Mouse (Mus musculus): ENCODE measurements around the gene Myom3. TPM values are rescaled to one million over a fixed set of nuclear protein-coding genes. Genes with fewer than 3 reads are reported as not detected.

Gene Myom3
- total RNA-seq, 2 experiments from 2014 or later = 0.96 to 1.4 TPM

- H3K4me3 ChIP-seq = no peak overlapping the region
- no peak overlapping the region for H3K27ac ChIP-seq
- TF ChIP-seq CTCF (IDR thresholded peaks at IDR 0.05) = no peak
- intact Hi-C loops (cut with DNase I) = no loop called here
- DNase-seq (ENCODE audit: extremely low spot score in 1 of 2, low spot score in 2 of 2) = no peak
Measured at GRCm38 (mm10) chr4:135739148-135739547, 20.4 kb upstream of the Myom3 start.

GRCm38 (mm10) chr4:135739672-135740071 is 19.8 kb upstream of the Myom3 start:
- DNase-seq (ENCODE audit: extremely low spot score in 1 of 2, low spot score in 2 of 2) = no peak
- no peak for TF ChIP-seq CTCF (IDR thresholded peaks at IDR 0.05)
- intact Hi-C loops (cut with DNase I) = no loop called here
- Histone ChIP-seq H3K27ac (no peak overlapping the region), H3K4me3 (no peak overlapping the region)

- no peak for DNase-seq (ENCODE audit: extremely low spot score in 1 of 2, low spot score in 2 of 2)
- Histone ChIP-seq H3K27ac (no peak overlapping the region), H3K4me3 (no peak overlapping the region)
- intact Hi-C loops (cut with DNase I) = no loop called here
- TF ChIP-seq CTCF (IDR thresholded peaks at IDR 0.05) = no peak
Measured at GRCm38 (mm10) chr4:135743520-135743919, 16.0 kb upstream of the Myom3 start.

GRCm38 (mm10) chr4:135744726-135745448 is 14.6 kb upstream of the Myom3 start:
- TF ChIP-seq CTCF (IDR thresholded peaks at IDR 0.05) = no peak
- H3K27ac ChIP-seq = no peak overlapping the region
- intact Hi-C loops (cut with DNase I) = no loop called here
- H3K4me3 ChIP-seq = no peak overlapping the region
- DNase-seq (ENCODE audit: extremely low spot score in 1 of 2, low spot score in 2 of 2) = no peak

- Histone ChIP-seq H3K27ac (no peak overlapping the region), H3K4me3 (no peak overlapping the region)
- TF ChIP-seq CTCF (IDR thresholded peaks at IDR 0.05) = no peak
- no peak for DNase-seq (ENCODE audit: extremely low spot score in 1 of 2, low spot score in 2 of 2)
- intact Hi-C loops (cut with DNase I) = no loop called here
Measured at GRCm38 (mm10) chr4:135745613-135746012, 13.9 kb upstream of the Myom3 start.

- intact Hi-C loops (cut with DNase I) = no loop called here
- DNase-seq (ENCODE audit: extremely low spot score in 1 of 2, low spot score in 2 of 2) = no peak
- H3K4me3 ChIP-seq = no peak overlapping the region
- no peak; the same call in none of the 2 replicates for TF ChIP-seq CTCF (IDR thresholded peaks at IDR 0.05)
- no peak overlapping the region for H3K27ac ChIP-seq
Measured at GRCm38 (mm10) chr4:135750896-135751295, 8.6 kb upstream of the Myom3 start.

GRCm38 (mm10) chr4:135752106-135752778 is 7.3 kb upstream of the Myom3 start:
- no peak for DNase-seq (ENCODE audit: extremely low spot score in 1 of 2, low spot score in 2 of 2)
- TF ChIP-seq CTCF (IDR thresholded peaks at IDR 0.05) = no peak
- intact Hi-C loops (cut with DNase I) = no loop called here
- Histone ChIP-seq H3K4me3 (no peak overlapping the region), H3K27ac (no peak overlapping the region)

GRCm38 (mm10) chr4:135752779-135753164 is 6.7 kb upstream of the Myom3 start:
- intact Hi-C loops (cut with DNase I) = no loop called here
- no peak for TF ChIP-seq CTCF (IDR thresholded peaks at IDR 0.05)
- Histone ChIP-seq H3K4me3 (no peak overlapping the region), H3K27ac (no peak overlapping the region)
- no peak for DNase-seq (ENCODE audit: extremely low spot score in 1 of 2, low spot score in 2 of 2)

GRCm38 (mm10) chr4:135758331-135758730 is 1.2 kb upstream of the Myom3 start:
- TF ChIP-seq CTCF (IDR thresholded peaks at IDR 0.05) = peak; percentile 18
- intact Hi-C loops (cut with DNase I) = loop anchor here (5.0 kb wide), 1 partner anchor 76 kb away; no protein-coding TSS in a partner anchor
- DNase-seq (ENCODE audit: extremely low spot score in 1 of 2, low spot score in 2 of 2) = no peak
- Histone ChIP-seq H3K4me3 (no peak overlapping the region), H3K27ac (no peak overlapping the region)

- Histone ChIP-seq H3K4me3 (no peak overlapping the region), H3K27ac (no peak overlapping the region)
- TF ChIP-seq CTCF (IDR thresholded peaks at IDR 0.05) = no peak
- intact Hi-C loops (cut with DNase I) = loop anchor here (5.0 kb wide), 1 partner anchor 77 kb away; no protein-coding TSS in a partner anchor
- no peak for DNase-seq (ENCODE audit: extremely low spot score in 1 of 2, low spot score in 2 of 2)
Measured at GRCm38 (mm10) chr4:135758825-135759224, 690 bp upstream of the Myom3 start.

- no peak overlapping the region for H3K27ac ChIP-seq
- intact Hi-C loops (cut with DNase I) = no loop called here
- no peak overlapping the region for H3K4me3 ChIP-seq
- no peak for DNase-seq (ENCODE audit: extremely low spot score in 1 of 2, low spot score in 2 of 2)
- no peak for TF ChIP-seq CTCF (IDR thresholded peaks at IDR 0.05)
Measured at GRCm38 (mm10) chr4:135761048-135761447, 1.5 kb downstream of the Myom3 start.

- intact Hi-C loops (cut with DNase I) = no loop called here
- DNase-seq (ENCODE audit: extremely low spot score in 1 of 2, low spot score in 2 of 2) = no peak
- no peak for TF ChIP-seq CTCF (IDR thresholded peaks at IDR 0.05)
- H3K27ac ChIP-seq = no peak overlapping the region
- H3K4me3 ChIP-seq = no peak overlapping the region
Measured at GRCm38 (mm10) chr4:135761569-135761968, 2.1 kb downstream of the Myom3 start.

Data from left cerebral cortex, adult 2 months (tissue).